Mouse (Mus musculus): ENCODE data around the gene Ccdc174.

- TF ChIP-seq CTCF (IDR thresholded peaks at IDR 0.05; ENCODE audit: low read depth, low read length) = no peak
- TF ChIP-seq TAL1 (conservative IDR thresholded peaks at IDR 0.05; ENCODE audit: low read depth, low read length) = no peak
Measured at GRCm38 (mm10) chr6:91862848-91863247, 15.0 kb upstream of the Ccdc174 start.
